Mouse (Mus musculus): Measurements from ENCODE around the gene Syt1. TPM values are rescaled to one million over a fixed set of nuclear protein-coding genes. Genes with fewer than 3 reads are reported as not detected.

Gene Syt1
- total and polyA plus RNA-seq, 3 experiments, result 0.31 to 0.50 TPM; not detected in 1

DNA sequence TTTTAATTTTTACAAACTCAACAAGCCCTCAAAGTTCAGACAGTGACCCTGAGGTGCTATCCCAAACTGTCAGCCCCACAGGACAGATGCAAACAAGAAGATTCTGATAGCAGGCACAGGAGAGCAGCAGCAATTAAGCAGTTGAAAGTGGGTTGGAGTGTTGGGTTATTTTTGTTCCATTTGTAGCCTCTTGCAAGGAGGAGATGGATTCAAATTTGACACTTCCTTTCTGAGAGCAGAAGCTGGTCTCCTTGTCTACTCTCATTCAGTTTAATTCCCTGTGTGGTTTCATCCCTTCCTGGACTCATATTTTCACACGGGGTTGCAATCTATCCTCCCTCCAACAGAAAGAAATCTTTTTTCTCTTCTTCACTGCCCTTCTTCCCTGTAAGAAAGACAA, 951 bp downstream of the Syt1 start:
- Histone ChIP-seq H3K27ac (no peak overlapping the region), H3K79me2 (replicated peaks; ENCODE audit: control insufficient read depth, insufficient read depth, low read length) (no peaks in the 10 kb centered on the region), H3K27me3 (ENCODE audit: control insufficient read depth, insufficient read depth, low read length) (peaks cover 2% of the 10 kb centered on the region; the same call in 1 of the 2 replicates), H3K9ac (ENCODE audit: low read depth, low read length) (no peak overlapping the region), H3K36me3 (ENCODE audit: control insufficient read depth, insufficient read depth, low read length) (no peaks in the 10 kb centered on the region), H3K4me1 (ENCODE audit: control insufficient read depth, insufficient read depth, low read length) (no peaks in the 10 kb centered on the region), H3K4me3 (no peak overlapping the region)
- WGBS, result 10% methylated on average over 1 of the region's 1 CpGs
- intact Hi-C loops (cut with DNase I), result no loop called here
- TF ChIP-seq CTCF (IDR thresholded peaks at IDR 0.05) (no peak), POLR2A (IDR thresholded peaks at IDR 0.05; ENCODE audit: insufficient read depth, low read depth, low read length) (no peak), EP300 (IDR thresholded peaks at IDR 0.05; ENCODE audit: insufficient read depth, low read depth, low read length) (no peak)
- no peak for DNase-seq

DNA sequence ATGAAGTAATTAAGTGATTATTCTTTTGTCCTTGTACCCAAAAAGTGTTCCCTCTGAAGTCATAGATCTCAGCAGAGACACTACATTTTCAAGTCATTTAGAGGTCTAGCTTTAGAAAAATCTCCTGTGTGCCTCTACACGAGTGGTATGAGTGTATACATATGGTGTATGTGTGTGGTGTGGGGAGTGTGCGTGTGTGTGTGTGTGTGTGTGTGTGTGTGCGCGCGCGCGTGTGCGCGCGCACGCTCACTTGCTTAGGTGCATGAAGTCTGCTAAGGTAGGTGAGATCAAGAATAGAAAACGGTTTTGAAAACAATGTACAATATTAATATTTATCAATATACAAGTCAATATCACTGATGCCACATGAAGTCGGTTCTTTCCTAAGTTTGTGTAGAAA, 2.3 kb downstream of the Syt1 start:
- Histone ChIP-seq H3K36me3 (ENCODE audit: control insufficient read depth, insufficient read depth, low read length) (no peaks in the 10 kb centered on the region), H3K9ac (ENCODE audit: low read depth, low read length) (no peak overlapping the region), H3K27me3 (ENCODE audit: control insufficient read depth, insufficient read depth, low read length) (peaks cover 2% of the 10 kb centered on the region; the same call in 1 of the 2 replicates), H3K79me2 (replicated peaks; ENCODE audit: control insufficient read depth, insufficient read depth, low read length) (no peaks in the 10 kb centered on the region), H3K4me3 (no peak overlapping the region), H3K27ac (no peak overlapping the region), H3K4me1 (ENCODE audit: control insufficient read depth, insufficient read depth, low read length) (no peaks in the 10 kb centered on the region)
- WGBS, result 90% methylated on average over 13 of the region's 13 CpGs
- DNase-seq, result no peak
- TF ChIP-seq CTCF (IDR thresholded peaks at IDR 0.05) (no peak), POLR2A (IDR thresholded peaks at IDR 0.05; ENCODE audit: insufficient read depth, low read depth, low read length) (no peak), EP300 (IDR thresholded peaks at IDR 0.05; ENCODE audit: insufficient read depth, low read depth, low read length) (no peak)
- intact Hi-C loops (cut with DNase I), result no loop called here

DNA sequence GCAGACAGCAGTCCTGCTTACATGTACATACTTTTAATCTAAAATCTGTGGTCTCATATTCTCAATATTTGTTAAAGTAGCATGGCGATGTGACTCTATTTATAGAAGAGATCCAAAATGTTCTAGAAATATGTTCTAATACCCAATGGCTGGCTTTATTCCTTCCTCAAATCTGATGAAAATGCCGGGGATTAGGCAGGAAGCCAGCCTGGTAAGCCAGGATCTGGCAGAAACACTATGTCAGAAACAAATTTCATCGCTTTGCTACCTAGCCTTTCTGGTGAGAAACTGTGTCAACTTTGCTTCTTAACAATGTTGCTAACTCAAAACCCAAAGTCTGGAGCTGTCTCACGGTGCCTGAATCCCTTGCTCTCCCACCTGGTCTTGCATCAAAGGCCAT, 7.3 kb downstream of the Syt1 start:
- TF ChIP-seq CTCF (IDR thresholded peaks at IDR 0.05) (no peak), EP300 (IDR thresholded peaks at IDR 0.05; ENCODE audit: insufficient read depth, low read depth, low read length) (no peak), POLR2A (IDR thresholded peaks at IDR 0.05; ENCODE audit: insufficient read depth, low read depth, low read length) (no peak)
- DNase-seq, result no peak
- Histone ChIP-seq H3K36me3 (ENCODE audit: control insufficient read depth, insufficient read depth, low read length) (no peaks in the 10 kb centered on the region), H3K27ac (no peak overlapping the region), H3K27me3 (ENCODE audit: control insufficient read depth, insufficient read depth, low read length) (no peaks in the 10 kb centered on the region), H3K79me2 (replicated peaks; ENCODE audit: control insufficient read depth, insufficient read depth, low read length) (no peaks in the 10 kb centered on the region), H3K9ac (ENCODE audit: low read depth, low read length) (no peak overlapping the region), H3K4me3 (no peak overlapping the region), H3K4me1 (ENCODE audit: control insufficient read depth, insufficient read depth, low read length) (no peaks in the 10 kb centered on the region)
- intact Hi-C loops (cut with DNase I), result no loop called here
- WGBS, result 76% methylated on average over 4 of the region's 4 CpGs

DNA sequence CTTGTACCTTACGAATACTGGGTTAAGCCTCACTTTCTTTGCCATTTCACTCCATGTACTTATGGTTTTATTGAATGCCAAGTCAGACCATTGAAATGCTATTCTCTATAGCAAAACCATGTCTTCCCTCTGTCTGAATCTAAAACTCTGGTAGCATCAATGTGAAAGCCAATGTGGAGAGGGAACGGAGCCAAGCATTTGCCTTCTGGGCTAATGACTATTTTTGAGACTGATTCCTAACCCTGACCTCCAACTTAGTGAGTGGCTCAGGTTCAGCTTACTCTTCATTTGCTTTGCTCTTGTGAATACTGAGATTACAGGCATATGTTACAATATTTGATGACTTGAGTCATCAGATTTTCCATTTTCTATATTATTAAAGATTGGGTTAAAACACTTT, 23.5 kb downstream of the Syt1 start:
- no peak for TF ChIP-seq CTCF (IDR thresholded peaks at IDR 0.05)
- no peak for TF ChIP-seq POLR2A (IDR thresholded peaks at IDR 0.05; ENCODE audit: insufficient read depth, low read depth, low read length)
- no peak for TF ChIP-seq EP300 (IDR thresholded peaks at IDR 0.05; ENCODE audit: insufficient read depth, low read depth, low read length)

DNA sequence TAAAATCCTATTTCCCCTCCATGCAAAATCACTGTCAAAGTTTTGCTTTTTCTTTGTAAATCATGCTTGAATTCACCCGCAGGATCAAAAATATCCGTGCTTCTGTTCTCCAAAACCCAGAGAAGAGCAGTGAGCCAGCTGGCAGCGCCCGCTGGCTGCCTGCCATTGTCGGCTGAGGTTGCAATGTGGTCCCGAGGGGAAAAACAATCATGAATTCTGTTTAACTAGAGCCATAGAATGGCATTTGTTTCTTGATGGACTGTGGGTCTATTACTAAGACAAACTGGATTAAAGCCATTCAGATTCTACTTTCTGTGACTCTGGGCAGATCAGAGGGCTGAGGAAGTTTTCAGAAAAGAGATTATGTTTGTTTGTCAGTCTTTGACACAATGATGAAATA, 31.1 kb downstream of the Syt1 start:
- H3K79me2 ChIP-seq (replicated peaks; ENCODE audit: control insufficient read depth, insufficient read depth, low read length), result no peaks in the 10 kb centered on the region
- WGBS, result 36% methylated on average over 6 of the region's 6 CpGs
- intact Hi-C loops (cut with DNase I), result no loop called here
- TF ChIP-seq CTCF (IDR thresholded peaks at IDR 0.05), result no peak
- no peak for TF ChIP-seq EP300 (IDR thresholded peaks at IDR 0.05; ENCODE audit: insufficient read depth, low read depth, low read length)
- TF ChIP-seq POLR2A (IDR thresholded peaks at IDR 0.05; ENCODE audit: insufficient read depth, low read depth, low read length), result no peak
- no peak overlapping the region for H3K27ac ChIP-seq
- H3K36me3 ChIP-seq (ENCODE audit: control insufficient read depth, insufficient read depth, low read length), result no peaks in the 10 kb centered on the region
- H3K4me1 ChIP-seq (ENCODE audit: control insufficient read depth, insufficient read depth, low read length), result no peaks in the 10 kb centered on the region
- no peak overlapping the region for H3K9ac ChIP-seq (ENCODE audit: low read depth, low read length)
- peak; percentile 45 to 54 for DNase-seq
- H3K27me3 ChIP-seq (ENCODE audit: control insufficient read depth, insufficient read depth, low read length), result no peaks in the 10 kb centered on the region
- no peak overlapping the region for H3K4me3 ChIP-seq

More for the DNA sequence above, 23.5 kb downstream of the Syt1 start:
- H3K27me3 ChIP-seq (ENCODE audit: control insufficient read depth, insufficient read depth, low read length), result no peaks in the 10 kb centered on the region
- H3K9ac ChIP-seq (ENCODE audit: low read depth, low read length), result no peak overlapping the region
- H3K27ac ChIP-seq, result no peak overlapping the region
- H3K79me2 ChIP-seq (replicated peaks; ENCODE audit: control insufficient read depth, insufficient read depth, low read length), result no peaks in the 10 kb centered on the region
- no peak for DNase-seq
- WGBS, result 94% methylated on average over 2 of the region's 2 CpGs
- intact Hi-C loops (cut with DNase I), result no loop called here
- H3K4me1 ChIP-seq (ENCODE audit: control insufficient read depth, insufficient read depth, low read length), result no peaks in the 10 kb centered on the region
- no peak overlapping the region for H3K4me3 ChIP-seq
- no peaks in the 10 kb centered on the region for H3K36me3 ChIP-seq (ENCODE audit: control insufficient read depth, insufficient read depth, low read length)

DNA sequence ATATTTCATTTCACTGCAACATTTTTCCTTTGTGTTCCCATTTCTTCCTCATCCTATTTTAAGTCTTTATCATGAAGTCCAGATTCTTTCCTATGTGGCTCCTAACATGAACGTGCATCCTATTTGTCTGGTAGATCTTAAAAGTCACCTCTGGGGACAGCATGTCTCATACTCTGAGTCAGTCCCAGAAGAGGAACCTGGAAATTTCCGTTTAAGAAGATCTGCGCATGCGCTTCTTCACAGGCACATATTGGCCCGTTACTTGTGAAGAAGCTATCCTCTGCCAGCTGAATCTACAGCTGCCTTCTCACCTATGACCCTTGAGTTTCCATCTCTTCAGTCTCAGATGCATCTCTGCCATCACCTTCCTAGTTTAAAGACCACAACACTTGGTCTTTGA, 55.8 kb downstream of the Syt1 start:
- H3K9ac ChIP-seq (ENCODE audit: low read depth, low read length), result no peak overlapping the region
- no peak for DNase-seq

More for the DNA sequence above, 55.8 kb downstream of the Syt1 start:
- Histone ChIP-seq H3K27ac (no peak overlapping the region), H3K4me1 (ENCODE audit: control insufficient read depth, insufficient read depth, low read length) (no peaks in the 10 kb centered on the region), H3K27me3 (ENCODE audit: control insufficient read depth, insufficient read depth, low read length) (no peaks in the 10 kb centered on the region), H3K36me3 (ENCODE audit: control insufficient read depth, insufficient read depth, low read length) (no peaks in the 10 kb centered on the region), H3K79me2 (replicated peaks; ENCODE audit: control insufficient read depth, insufficient read depth, low read length) (no peaks in the 10 kb centered on the region), H3K4me3 (no peak overlapping the region)
- no peak for TF ChIP-seq POLR2A (IDR thresholded peaks at IDR 0.05; ENCODE audit: insufficient read depth, low read depth, low read length)
- TF ChIP-seq CTCF (IDR thresholded peaks at IDR 0.05), result no peak
- TF ChIP-seq EP300 (IDR thresholded peaks at IDR 0.05; ENCODE audit: insufficient read depth, low read depth, low read length), result no peak
- 81% methylated on average over 5 of the region's 5 CpGs for WGBS
- intact Hi-C loops (cut with DNase I), result no loop called here
